Mouse (Mus musculus): ENCODE measurements around the gene Vps51. TPM values are rescaled to one million over a fixed set of nuclear protein-coding genes. Genes with fewer than 3 reads are reported as not detected.

Gene Vps51
- 74.8 and 88.1 TPM in 2 replicates for polyA plus RNA-seq (2012; rRNA removed)

DNA sequence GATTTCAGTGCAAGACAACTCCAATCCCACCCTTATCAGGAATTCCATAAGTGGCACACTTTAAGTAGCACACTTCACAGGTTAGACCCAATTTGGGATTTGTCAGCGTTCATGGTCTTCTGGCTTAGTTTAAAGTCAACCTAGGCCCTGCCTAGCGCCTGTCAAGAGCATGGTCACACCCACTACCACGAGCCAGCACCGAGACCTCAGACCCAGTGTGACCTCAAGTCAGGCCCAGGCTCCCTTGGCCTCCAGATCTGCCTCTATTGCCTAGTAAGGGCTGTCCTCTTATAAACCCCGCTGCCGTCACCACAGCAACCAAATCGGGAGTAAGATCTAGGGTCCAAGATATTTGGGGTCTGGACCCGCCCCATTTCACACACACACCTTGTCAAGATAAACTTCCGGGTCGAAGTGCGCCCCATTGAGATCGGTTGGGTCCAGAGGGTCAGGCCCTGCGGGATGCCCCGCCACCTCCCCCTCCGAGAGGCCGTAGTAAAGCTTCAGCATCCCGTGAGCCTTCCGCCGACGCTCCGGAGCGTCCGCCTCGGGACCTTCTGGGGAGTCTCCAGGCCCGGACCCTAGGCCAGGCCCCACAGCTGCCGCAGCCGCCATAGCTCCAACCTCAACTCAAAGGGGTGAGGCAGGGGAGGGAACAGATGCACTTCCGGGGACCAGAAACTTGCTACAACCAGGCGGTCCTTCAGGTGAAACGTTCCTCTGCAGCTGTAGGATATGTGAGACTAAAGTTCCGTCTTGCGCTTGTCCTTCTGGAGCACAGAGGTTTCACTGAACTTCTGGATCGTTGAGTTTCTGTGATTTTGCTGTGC lies at the start of gene Vps51:
TSS of gene Vps51 (minus strand) at position 668 of the 830 bp plus-strand sequence.

DNA sequence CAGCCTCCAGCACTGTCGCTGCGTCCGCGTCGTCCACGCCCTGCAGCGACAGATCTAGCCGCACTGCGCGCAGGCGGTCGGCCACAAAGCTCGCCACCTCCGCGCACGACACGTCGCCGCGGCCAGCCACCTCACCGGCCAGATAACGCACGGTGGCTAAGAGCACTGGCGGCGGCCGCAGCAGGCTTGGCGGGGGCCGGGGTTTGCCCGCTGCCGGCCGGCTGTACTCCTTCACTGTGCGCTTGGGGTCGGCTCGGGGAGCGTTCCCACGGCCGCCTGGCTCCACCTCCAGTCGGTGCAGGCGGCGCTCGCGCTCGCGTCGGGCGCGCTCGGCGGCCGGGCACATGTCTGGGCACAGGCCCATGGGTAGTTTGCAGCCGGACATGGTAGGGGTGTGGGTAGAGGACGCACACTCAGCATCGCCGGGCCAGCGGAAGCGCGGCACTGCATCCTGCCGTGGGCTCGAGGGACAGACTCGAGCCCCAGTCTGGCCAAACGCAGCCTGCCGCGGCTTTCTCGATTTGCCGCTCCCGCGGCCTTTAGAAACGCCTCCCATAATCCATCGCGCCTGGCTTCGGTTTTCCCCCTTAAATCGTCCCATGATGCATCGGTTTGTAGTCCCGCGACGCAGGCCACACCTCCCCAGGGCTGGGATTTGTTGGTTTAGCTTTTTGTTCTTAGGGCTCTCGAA lies 41.1 kb upstream of the Vps51 start, which contains the start of gene Sac3d1:
TSS of gene Sac3d1 (minus strand) at position 665 of the 691 bp plus-strand sequence.

GRCm38 (mm10) chr19:6105586-6105985 lies 28.6 kb upstream of the Vps51 start, which contains the start of gene Naaladl1:
Naaladl1 (plus strand) TSS chr19:6105782.

GRCm38 (mm10) chr19:6094119-6094518 lies 17.1 kb upstream of the Vps51 start, which contains the start of gene AC131692.1:
AC131692.1 (plus strand) TSS chr19:6094419.

DNA sequence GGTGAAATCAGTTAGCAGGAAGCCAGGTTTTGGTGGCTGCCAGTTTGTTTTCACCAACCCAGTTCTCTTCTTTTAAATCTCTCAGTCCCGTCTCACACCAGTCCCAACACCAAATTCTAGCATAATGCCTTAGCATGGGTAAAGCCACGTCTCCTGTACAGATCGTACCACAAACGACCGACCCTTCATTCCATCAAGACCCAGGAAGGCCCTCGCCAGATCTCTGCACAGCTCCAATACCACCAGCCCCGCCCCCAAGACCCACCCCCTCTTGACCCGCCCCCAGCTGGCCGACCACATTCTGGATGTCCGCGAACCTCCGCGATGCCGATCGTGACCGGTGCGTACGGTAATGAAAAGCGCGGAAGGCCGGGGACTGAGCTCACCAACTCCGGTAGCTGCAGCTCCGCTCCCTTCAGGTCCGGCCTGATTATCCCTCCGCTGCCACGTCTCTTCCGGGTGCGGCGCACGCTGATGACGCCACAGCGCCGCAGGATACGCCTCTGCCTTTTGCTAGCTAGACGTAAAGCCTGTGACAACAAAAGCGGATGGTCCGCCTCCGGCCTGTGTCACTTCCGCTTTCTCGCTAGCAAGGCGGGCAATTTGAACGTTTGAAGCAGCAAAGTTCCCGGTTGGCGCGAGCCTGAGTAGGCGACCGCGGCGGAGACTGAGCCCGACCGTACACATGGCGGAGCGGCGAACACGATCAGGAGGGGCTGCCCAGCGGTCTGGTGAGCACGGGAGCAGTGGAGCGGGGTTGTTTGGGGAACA lies 7.6 kb upstream of the Vps51 start, which contains the start of the genes Zfpl1 and Cdca5:
TSS of gene Zfpl1 (minus strand) at position 479 of the 771 bp plus-strand sequence.
TSS of gene Cdca5 (plus strand) at position 506 of the 771 bp plus-strand sequence.

DNA sequence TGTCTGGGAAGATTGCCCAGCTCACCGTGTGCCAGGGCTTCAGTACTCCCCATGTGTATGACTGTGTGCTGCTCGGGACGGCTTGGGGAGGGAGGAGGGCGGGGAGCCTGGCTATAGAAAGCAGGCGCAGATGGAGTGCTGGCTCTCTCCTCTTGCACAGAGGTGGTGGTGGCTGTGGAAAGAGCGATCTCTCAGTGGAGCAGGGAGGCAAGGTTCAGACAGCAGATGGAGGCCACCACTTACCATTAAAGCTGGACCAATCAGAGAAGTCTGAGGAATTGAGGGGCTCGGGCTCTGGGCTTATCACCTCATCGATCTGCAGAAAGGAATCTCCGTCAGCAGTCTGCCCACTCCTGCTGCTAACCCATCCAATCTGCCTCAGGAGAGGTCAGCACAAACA lies 5.1 kb upstream of the Vps51 start, which contains the start of gene Gm28374:
TSS of gene Gm28374 (minus strand) at position 101 of the 400 bp plus-strand sequence.

DNA sequence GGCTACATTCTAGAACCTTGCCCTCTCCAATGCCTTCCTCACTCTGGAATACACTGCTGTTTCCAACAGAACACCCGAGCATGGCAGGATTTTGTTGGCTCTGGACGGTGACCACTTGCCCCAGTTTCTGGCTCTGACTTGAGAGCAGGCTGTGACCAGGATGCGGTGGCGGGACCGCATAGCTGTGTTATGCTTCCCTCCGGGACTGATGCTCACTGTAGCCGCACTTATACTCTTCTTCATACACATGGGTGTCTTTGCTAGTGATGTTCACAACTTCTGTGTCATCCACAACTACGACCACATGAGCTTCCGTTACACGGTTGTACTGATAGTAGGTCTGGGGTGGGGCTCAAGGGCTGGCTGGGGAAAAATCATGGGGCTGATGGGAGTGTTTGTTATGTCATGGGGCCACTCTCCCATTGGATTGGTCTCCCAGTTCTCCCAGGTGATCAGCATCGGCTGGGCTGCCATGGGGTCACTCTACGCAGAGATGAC lies 3.0 kb upstream of the Vps51 start, which contains the start of gene Tmem262:
TSS of gene Tmem262 (plus strand) at position 51 of the 498 bp plus-strand sequence.

DNA sequence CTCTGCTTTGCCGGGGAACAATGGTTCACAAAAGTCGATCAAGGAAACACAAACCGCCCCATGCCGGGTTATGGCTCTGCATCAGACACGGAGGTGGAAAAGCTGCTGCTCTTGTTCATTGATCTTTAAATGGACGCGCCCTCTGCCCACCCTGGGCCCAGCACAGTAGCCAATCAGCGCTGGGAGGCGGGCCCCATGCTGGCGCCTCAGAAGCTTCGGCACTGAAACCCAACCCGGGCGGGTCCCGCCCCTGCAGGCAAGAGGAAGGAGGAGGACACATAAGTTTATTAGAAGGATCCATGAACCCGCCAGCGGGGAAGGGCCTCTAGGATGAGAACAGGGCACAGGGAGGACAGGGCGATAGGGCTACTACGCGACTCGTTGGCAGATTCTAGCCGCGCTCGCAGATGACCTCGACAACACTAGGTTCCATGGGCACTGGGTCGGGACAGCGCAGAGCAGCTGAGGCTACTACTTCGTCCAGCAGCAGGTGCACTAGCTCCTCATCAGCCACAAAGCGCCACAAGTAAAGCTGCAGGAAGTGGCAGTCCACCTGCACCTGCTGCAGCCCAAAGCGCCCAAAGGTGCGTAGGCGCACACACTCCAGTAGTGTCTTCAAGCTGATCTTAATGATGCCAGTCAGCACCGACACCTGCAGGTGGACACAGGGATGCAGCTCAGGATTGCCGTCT lies 9.2 kb downstream of the Vps51 start, which contains the start of gene Tm7sf2:
TSS of gene Tm7sf2 (minus strand) at position 650 of the 692 bp plus-strand sequence.

DNA sequence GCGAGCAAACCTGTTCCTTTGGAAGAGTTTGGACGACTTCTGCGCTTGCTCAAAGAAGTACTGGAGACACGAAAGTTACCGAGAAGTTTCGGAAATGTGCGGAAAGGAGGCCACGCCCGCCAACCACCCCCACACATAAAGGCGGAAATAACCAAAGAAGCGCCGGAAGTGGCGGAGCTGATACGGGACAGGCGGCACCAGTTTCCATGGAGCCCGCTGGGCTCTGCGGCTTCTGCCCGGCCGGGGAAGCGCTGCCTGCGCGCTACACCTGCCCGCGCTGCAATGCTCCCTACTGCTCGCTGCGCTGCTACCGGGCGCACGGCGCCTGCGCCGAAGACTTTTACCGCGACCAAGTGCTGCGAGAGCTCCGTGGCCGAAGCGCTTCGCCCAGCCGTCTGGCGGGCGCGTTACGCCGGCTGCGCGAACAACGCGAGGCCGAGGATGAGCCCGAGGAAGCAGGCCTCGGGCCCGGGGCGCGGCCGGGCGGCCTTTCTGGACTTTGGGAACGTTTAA lies 16.0 kb downstream of the Vps51 start, which contains the start of gene Znhit2:
TSS of gene Znhit2 (plus strand) at position 172 of the 513 bp plus-strand sequence.

GRCm38 (mm10) chr19:6057313-6058096 lies 19.5 kb downstream of the Vps51 start, which contains the start of the genes Mrpl49 and Fau:
Mrpl49 (minus strand) TSS chr19:6057785.
Fau (plus strand) TSS chr19:6057844.

DNA sequence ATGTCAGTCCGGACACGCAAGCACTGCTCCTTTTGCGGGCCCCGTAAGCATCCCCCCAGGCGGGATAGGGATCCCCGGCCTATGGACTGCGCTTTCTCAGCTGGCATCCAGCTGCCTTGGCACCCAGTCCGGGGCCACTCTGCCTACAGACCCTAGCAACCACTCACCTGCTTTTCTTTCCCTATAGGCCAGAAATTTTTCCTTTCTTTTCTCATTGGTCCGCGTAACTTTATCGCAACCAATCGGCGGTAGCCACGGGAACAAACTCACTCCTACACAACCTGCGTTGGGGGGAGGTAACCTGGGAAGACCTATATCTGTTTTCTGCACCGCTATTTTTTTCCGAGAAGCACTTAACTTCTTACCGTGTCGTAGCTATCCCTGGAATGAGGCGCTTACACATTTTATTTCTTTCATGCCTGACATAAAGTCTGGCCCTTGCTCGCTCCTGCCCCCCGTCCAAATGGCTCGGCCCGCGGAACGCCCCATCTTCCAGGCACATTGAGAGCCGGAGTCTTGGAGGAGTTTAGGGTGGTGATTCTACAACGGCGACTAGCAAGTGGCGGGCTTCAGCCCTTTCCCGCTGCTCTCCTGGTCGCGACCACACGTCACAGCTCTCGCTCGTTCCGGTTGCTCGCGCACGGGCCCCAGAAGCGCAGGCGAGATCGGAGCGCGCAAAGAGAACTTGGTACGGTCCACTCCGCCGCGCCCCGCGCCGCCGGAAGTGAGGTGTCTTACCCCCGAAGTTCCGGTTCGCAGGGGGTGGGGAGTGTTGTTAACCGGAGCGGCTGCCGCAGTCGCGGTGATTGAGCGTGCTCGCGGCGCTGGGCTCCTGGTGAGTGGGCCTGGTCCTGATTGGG lies 30.5 kb downstream of the Vps51 start, which contains the start of gene Syvn1:
TSS of gene Syvn1 (plus strand) at position 283 of the 860 bp plus-strand sequence.

Other genes with a start within 250 kb of the Vps51 start
- 22.2 and 23.3 TPM in 2 replicates for gene Frmd8, start 202.0 kb downstream of the Vps51 start, polyA plus RNA-seq (2012; rRNA removed)
- gene Slc25a45, start 199.4 kb downstream of the Vps51 start, polyA plus RNA-seq (2012; rRNA removed), result 2.3 and 3.2 TPM in 2 replicates
- 9.3 and 9.8 TPM in 2 replicates for gene Tigd3, start 183.1 kb downstream of the Vps51 start, polyA plus RNA-seq (2012; rRNA removed)
- gene Dpf2, start 164.2 kb downstream of the Vps51 start, polyA plus RNA-seq (2012; rRNA removed), result 187 and 201 TPM in 2 replicates
- 2.4 and 2.9 TPM in 2 replicates for gene Cdc42ep2, start 152.4 kb downstream of the Vps51 start, polyA plus RNA-seq (2012; rRNA removed)
- gene Pola2, start 113.0 kb downstream of the Vps51 start, polyA plus RNA-seq (2012; rRNA removed), result 74.4 and 80.7 TPM in 2 replicates
- gene Slc22a20, start 91.1 kb downstream of the Vps51 start, polyA plus RNA-seq (2012; rRNA removed), result not detected in 2 replicates
- gene Capn1, start 61.3 kb downstream of the Vps51 start, polyA plus RNA-seq (2012; rRNA removed), result 5.6 and 7.9 TPM in 2 replicates
- 29.2 and 32.8 TPM in 2 replicates for gene Syvn1, start 30.7 kb downstream of the Vps51 start, polyA plus RNA-seq (2012; rRNA removed)
- 53.7 and 58.8 TPM in 2 replicates for gene Mrpl49, start 19.4 kb downstream of the Vps51 start, polyA plus RNA-seq (2012; rRNA removed)
- gene Fau, start 19.4 kb downstream of the Vps51 start, polyA plus RNA-seq (2012; rRNA removed), result 1,645 and 2,151 TPM in 2 replicates
- gene Znhit2, start 16.0 kb downstream of the Vps51 start, polyA plus RNA-seq (2012; rRNA removed), result 27.7 and 31.3 TPM in 2 replicates
- 42.8 and 53.5 TPM in 2 replicates for gene Tm7sf2, start 8.9 kb downstream of the Vps51 start, polyA plus RNA-seq (2012; rRNA removed)
- 0.16 and 0.39 TPM in 2 replicates for gene Tmem262, start 2.8 kb upstream of the Vps51 start, polyA plus RNA-seq (2012; rRNA removed)
- 0.67 and 1.7 TPM in 2 replicates for gene Gm28374, start 5.0 kb upstream of the Vps51 start, polyA plus RNA-seq (2012; rRNA removed)
- 47.5 and 73.8 TPM in 2 replicates for gene Zfpl1, start 7.7 kb upstream of the Vps51 start, polyA plus RNA-seq (2012; rRNA removed)
- gene Cdca5, start 7.8 kb upstream of the Vps51 start, polyA plus RNA-seq (2012; rRNA removed), result 35.9 and 39.7 TPM in 2 replicates
- gene AC131692.1, start 17.2 kb upstream of the Vps51 start, polyA plus RNA-seq (2012; rRNA removed), result 1.3 and 1.6 TPM in 2 replicates
- 2.8 and 3.9 TPM in 2 replicates for gene Naaladl1, start 28.6 kb upstream of the Vps51 start, polyA plus RNA-seq (2012; rRNA removed)
- 41.9 and 69.7 TPM in 2 replicates for gene Sac3d1, start 41.4 kb upstream of the Vps51 start, polyA plus RNA-seq (2012; rRNA removed)
- gene Snx15, start 51.1 kb upstream of the Vps51 start, polyA plus RNA-seq (2012; rRNA removed), result 27.4 and 36.9 TPM in 2 replicates
- not detected in 2 replicates for gene Batf2, start 63.8 kb upstream of the Vps51 start, polyA plus RNA-seq (2012; rRNA removed)
- gene Arl2, start 64.3 kb upstream of the Vps51 start, polyA plus RNA-seq (2012; rRNA removed), result 55.9 and 75.4 TPM in 2 replicates
- not detected in 2 replicates for gene Majin, start 107.2 kb upstream of the Vps51 start, polyA plus RNA-seq (2012; rRNA removed)
- 0.16 and 1.1 TPM in 2 replicates for gene Gpha2, start 149.1 kb upstream of the Vps51 start, polyA plus RNA-seq (2012; rRNA removed)
- gene Ppp2r5b, start 158.6 kb upstream of the Vps51 start, polyA plus RNA-seq (2012; rRNA removed), result 35.9 and 56.4 TPM in 2 replicates
- 11.8 and 15.7 TPM in 2 replicates for gene Atg2a, start 164.4 kb upstream of the Vps51 start, polyA plus RNA-seq (2012; rRNA removed)
- gene Ehd1, start 199.5 kb upstream of the Vps51 start, polyA plus RNA-seq (2012; rRNA removed), result 143 and 275 TPM in 2 replicates
- gene Cdc42bpg, start 229.2 kb upstream of the Vps51 start, polyA plus RNA-seq (2012; rRNA removed), result 6.8 and 8.0 TPM in 2 replicates

Data from central nervous system, embryonic 11.5 days (tissue).